Mouse (Mus musculus) stomach, embryonic 15.5 days (tissue): ENCODE data around the gene Spty2d1. TPM values are rescaled to one million over a fixed set of nuclear protein-coding genes. Genes with fewer than 3 reads are reported as not detected.

Experiments used
- ATAC-seq: fragments of 200-750 bp; cut with Nextera tagmentation; 2 replicates; pipeline ENCODE4 v1.8.0; 2017; ENCODE audit warnings: low read depth, moderate number of reproducible peaks, moderate TSS enrichment; ENCODE audit not compliant: insufficient read depth, low FRiP score
- H3K27ac ChIP-seq: fragments of 300-500 bp; sonication (generic); 2 replicates; pipeline ENCODE4 v1.5.1; 2015; ENCODE audit warnings: mild to moderate bottlenecking, inconsistent platforms
- H3K27me3 ChIP-seq: fragments of 300-500 bp; sonication (generic); replicated peaks from 2 replicates; pipeline ENCODE4 v1.6.1; 2015; ENCODE audit warnings: inconsistent platforms
- H3K36me3 ChIP-seq: fragments of 300-500 bp; sonication (generic); 2 replicates; pipeline ENCODE4 v1.6.1; 2015; ENCODE audit warnings: inconsistent platforms
- H3K4me1 ChIP-seq: fragments of 300-500 bp; sonication (generic); 2 replicates; pipeline ENCODE4 v1.6.1; 2015; ENCODE audit warnings: inconsistent platforms
- H3K4me2 ChIP-seq: fragments of 300-500 bp; sonication (generic); 2 replicates; pipeline ENCODE4 v1.6.1; 2015; ENCODE audit warnings: mild to moderate bottlenecking, inconsistent platforms
- H3K4me3 ChIP-seq: fragments of 300-500 bp; sonication (generic); replicated peaks from 2 replicates; pipeline ENCODE4 v1.5.1; 2015; ENCODE audit warnings: inconsistent platforms
- H3K9ac ChIP-seq: fragments of 300-500 bp; sonication (generic); 2 replicates; pipeline ENCODE4 v1.6.1; 2015; ENCODE audit warnings: inconsistent platforms
- H3K9me3 ChIP-seq: fragments of 300-500 bp; sonication (generic); 2 replicates; pipeline ENCODE4 v1.6.1; 2016; ENCODE audit warnings: inconsistent platforms
- WGBS: fragments of 180-500 bp; shearing (Covaris S2); methylation state at CpG from one replicate; pipeline ENCODE4 v1.1.7; 2015; 5-methylcytosine and 5-hydroxymethylcytosine counted together
- polyA plus RNA-seq: library from polyadenylated mRNA; unstranded; fragments of >200 nt; fragmentation: Nextera tagmentation; extraction: Ambion mirVana; gene quantifications from 2 replicates; pipeline ENCODE4 v1.2.1, GENCODE M21; 2015

Spty2d1 gene
- 19.3 and 19.7 TPM in 2 replicates for polyA plus RNA-seq

DNA sequence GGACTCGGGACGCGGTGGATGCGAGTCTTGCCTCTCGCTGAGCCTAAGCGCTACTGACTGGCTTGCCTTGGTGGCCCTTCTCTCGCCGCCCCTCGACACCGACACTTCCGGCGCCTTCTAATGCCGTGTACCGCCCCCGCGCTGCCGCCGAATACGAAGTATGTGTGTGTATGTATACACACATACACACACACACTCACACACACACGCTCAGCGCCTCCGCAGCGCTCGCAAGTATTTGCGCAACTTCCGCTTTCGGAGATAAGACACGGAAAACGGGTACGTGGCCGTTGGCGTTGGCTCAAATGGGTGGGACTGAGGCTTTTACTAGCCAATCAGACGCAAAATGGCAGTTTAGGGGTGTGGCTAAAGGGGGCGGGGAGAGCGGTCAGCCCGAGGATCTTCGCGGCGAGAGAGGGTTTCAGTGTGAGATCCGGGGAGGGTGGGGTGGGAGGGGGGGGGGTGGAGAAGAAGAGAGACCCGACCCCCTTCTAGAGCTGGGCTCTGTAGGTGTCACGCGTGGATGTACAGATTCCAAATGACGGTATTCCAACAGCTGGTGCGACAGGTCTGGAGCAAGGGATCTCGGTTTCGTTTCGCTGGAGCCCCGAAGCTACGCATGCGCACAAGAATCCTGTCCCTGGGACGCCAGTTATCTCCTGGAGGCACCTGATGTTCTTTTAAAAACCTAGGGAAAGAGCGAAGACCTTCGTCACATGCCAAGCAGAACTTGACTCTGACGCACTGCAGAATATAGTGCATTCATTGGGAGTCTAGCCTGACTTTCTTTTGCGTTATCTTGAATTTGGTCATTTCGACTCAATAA, at the start of gene Spty2d1:
Spty2d1 (minus strand) TSS at position 244 of the 826 bp plus-strand sequence.
- Histone ChIP-seq H3K9me3 (no peaks in the 10 kb centered on the region), H3K36me3 (no peaks in the 10 kb centered on the region), H3K4me3 (peak within 1 kb of the TSS; percentile 71), H3K4me2 (peak within 1 kb of the TSS; percentile 61), H3K4me1 (peaks cover 7% of the 10 kb centered on the region), H3K9ac (peak within 1 kb of the TSS; percentile 54), H3K27me3 (no peaks in the 10 kb centered on the region), H3K27ac (peak within 1 kb of the TSS; percentile 95)
- under 1% methylated on average over 57 of the region's 57 CpGs for WGBS
- ATAC-seq = peak; percentile 92

DNA sequence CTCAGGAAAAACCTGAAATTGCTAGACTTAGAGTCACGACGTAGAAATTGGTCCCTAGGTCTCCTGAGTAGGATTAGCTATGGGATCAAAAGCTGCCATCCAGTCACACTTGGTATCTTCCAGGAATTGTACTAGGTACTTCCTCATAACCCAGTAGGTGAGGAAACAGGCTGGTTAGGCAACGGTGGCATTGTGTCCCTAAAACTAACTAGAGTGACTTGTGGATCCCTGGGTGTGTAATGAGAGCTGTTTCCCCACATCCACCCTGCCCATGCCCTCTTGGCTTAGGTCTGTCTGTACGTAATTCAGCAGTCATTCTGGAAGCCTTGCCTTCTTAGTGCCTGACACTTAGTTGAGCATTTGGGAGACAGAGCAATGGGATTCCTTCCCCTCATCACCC, 48.1 kb upstream of the Spty2d1 start:
- Histone ChIP-seq H3K36me3 (no peaks in the 10 kb centered on the region), H3K27ac (no peak overlapping the region), H3K9me3 (no peaks in the 10 kb centered on the region), H3K4me3 (no peak overlapping the region), H3K27me3 (no peaks in the 10 kb centered on the region), H3K4me2 (no peak overlapping the region), H3K9ac (no peak overlapping the region), H3K4me1 (peaks cover 16% of the 10 kb centered on the region; the same call in 1 of the 2 replicates)
- no peak for ATAC-seq
- WGBS = 82% methylated on average over 4 of the region's 4 CpGs

DNA sequence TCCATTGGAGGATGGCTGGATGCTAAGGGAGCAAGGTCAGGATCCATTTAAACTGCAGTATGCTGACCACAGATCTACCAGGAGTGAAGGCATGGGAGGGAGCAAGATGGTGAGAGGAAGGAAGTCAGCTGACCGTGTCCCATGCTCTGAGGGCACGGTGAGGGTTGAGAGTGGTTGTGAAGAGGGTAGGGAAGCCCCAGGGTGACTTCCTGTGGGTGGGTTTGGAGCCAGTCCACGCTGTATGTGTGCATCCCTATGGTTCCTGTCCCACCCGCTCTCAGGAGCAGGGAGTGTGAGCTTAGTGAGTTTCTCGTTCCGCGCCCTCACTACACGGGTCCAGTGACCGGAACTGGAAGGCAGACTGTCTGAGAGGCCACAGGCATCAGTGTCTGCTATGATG, 47.5 kb upstream of the Spty2d1 start:
- Histone ChIP-seq H3K9me3 (no peaks in the 10 kb centered on the region), H3K9ac (no peak overlapping the region), H3K4me3 (no peak overlapping the region), H3K27me3 (no peaks in the 10 kb centered on the region), H3K36me3 (no peaks in the 10 kb centered on the region), H3K4me1 (peaks cover 21% of the 10 kb centered on the region; the same call in 1 of the 2 replicates), H3K27ac (no peak overlapping the region), H3K4me2 (no peak overlapping the region)
- no peak for ATAC-seq
- WGBS = 74% methylated on average over 9 of the region's 9 CpGs

DNA sequence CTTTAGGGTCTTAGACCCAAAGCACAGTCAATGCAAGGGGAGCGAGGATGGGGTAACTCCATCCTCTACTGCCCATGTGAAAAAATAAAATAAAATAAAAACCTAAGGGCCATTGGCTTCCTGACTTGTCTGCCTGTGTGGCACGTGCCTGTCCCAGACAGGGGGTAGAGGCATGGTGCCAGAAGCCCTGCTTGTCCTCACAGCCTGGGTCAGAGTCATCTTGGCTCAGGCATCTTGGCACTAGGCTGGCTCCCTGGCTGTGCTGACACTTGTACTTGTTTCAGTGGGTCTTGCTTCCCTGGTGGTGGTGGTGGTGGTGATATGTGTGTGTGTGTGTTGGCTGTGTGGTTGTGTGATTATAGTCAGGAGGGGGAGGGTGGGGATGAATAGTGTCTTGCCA, 46.5 kb upstream of the Spty2d1 start:
- no peaks in the 10 kb centered on the region for H3K27me3 ChIP-seq
- ATAC-seq = no peak
- no peaks in the 10 kb centered on the region for H3K36me3 ChIP-seq
- H3K4me1 ChIP-seq = peaks cover 21% of the 10 kb centered on the region; the same call in 1 of the 2 replicates
- WGBS = 92% methylated on average over 2 of the region's 2 CpGs
- H3K9me3 ChIP-seq = no peaks in the 10 kb centered on the region
- H3K27ac ChIP-seq = no peak overlapping the region
- H3K4me2 ChIP-seq = no peak overlapping the region
- no peak overlapping the region for H3K9ac ChIP-seq
- no peak overlapping the region for H3K4me3 ChIP-seq

DNA sequence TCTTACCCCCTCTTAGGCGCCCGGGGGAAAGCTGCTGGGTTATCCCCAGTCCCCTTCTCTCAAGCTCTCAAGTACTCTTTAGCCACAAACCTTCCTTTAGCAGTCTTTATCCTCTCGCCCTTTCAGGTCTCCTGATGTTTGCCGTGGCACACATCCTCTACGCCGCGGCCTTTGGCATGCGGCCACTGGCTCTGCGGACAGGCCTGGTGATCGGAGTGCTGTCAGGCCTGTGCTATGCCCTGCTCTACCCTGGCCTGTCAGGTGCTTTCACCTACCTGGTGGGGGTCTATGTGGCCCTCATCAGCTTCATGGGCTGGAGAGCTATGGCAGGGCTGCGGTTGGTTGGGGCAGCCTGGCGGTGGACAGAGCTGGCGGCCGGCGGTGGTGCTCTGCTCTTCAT, 45.1 kb upstream of the Spty2d1 start:
- Histone ChIP-seq H3K36me3 (no peaks in the 10 kb centered on the region), H3K4me1 (peaks cover 21% of the 10 kb centered on the region; the same call in 1 of the 2 replicates), H3K4me3 (no peak overlapping the region), H3K9me3 (no peaks in the 10 kb centered on the region), H3K4me2 (no peak overlapping the region), H3K27me3 (no peaks in the 10 kb centered on the region), H3K27ac (no peak overlapping the region), H3K9ac (no peak overlapping the region)
- no peak for ATAC-seq
- 91% methylated on average over 15 of the region's 15 CpGs for WGBS

DNA sequence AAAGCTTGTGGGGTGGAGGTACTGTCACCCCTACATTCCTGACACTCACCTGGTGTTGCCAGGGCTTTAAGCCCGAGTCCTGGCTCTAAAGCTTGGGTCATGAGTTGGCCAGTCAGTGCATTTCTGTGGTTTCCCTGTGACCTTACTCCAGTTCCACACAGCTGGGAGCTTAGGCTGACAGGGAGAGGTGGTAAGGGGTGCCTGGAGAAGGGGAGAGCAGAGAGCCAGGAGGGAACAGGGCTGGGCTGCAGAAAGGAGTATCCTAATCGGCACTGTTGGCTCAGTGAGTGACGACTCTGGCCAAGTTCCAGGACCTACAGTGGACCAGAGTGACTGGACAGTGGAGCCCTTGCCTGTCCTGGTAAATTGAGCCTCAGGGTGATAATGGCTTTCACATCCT, 44.1 kb upstream of the Spty2d1 start:
- Histone ChIP-seq H3K9ac (no peak overlapping the region), H3K4me2 (peak overlapping the region; percentile 77), H3K27ac (peak overlapping the region; percentile 94), H3K27me3 (no peaks in the 10 kb centered on the region), H3K4me3 (peak overlapping the region; percentile 79), H3K36me3 (no peaks in the 10 kb centered on the region), H3K4me1 (peaks cover 21% of the 10 kb centered on the region; the same call in 1 of the 2 replicates), H3K9me3 (no peaks in the 10 kb centered on the region)
- 15% methylated on average over 3 of the region's 3 CpGs for WGBS
- no peak for ATAC-seq

DNA sequence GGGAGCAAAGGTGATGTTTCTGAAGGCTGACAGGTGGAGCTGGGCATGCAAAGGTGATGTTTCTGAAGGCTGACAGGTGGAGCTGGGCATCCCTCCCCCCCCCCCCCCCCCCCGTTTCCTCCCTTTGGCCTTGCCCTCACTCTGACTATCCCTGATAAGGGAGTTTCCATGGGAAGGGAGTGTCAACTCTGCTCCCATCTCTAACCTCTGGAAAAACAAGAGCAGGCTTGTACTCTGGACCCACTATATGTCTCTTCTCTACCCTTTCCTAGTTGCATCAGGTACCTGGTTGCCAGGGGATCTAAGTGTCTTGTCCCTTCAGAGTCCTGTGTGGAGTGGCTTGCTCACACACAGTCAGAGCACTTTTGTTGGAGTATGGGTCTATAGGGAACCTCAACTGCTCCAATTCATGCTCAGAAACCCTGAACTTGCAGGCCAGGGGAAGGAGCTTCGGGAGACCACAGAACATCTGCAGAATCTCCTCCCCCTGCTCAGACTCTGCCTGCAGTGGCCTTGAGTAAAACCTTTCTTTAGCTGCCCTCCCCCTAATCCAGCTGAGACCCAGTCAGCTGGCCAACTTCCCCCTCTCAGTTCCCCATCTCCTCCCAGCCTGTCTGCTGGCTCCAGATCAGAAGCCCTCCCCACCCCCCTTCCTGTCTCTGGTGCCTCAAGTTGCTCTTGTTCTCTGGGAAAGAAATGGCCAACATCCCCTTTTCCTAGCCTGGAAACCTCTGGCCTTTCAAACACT, 43.4 kb upstream of the Spty2d1 start:
- H3K9me3 ChIP-seq = no peaks in the 10 kb centered on the region
- no peaks in the 10 kb centered on the region for H3K36me3 ChIP-seq
- WGBS = 0% methylated on average over 2 of the region's 2 CpGs
- H3K27me3 ChIP-seq = no peaks in the 10 kb centered on the region
- H3K4me3 ChIP-seq = peak overlapping the region; percentile 79
- peaks cover 21% of the 10 kb centered on the region; the same call in 1 of the 2 replicates for H3K4me1 ChIP-seq
- peak overlapping the region; percentile 94 for H3K27ac ChIP-seq
- H3K4me2 ChIP-seq = peak overlapping the region; percentile 77
- ATAC-seq = no peak
- 0 out of 2 replicates have a peak overlapping the region, but pooled peaks have one; percentile 12 for H3K9ac ChIP-seq

DNA sequence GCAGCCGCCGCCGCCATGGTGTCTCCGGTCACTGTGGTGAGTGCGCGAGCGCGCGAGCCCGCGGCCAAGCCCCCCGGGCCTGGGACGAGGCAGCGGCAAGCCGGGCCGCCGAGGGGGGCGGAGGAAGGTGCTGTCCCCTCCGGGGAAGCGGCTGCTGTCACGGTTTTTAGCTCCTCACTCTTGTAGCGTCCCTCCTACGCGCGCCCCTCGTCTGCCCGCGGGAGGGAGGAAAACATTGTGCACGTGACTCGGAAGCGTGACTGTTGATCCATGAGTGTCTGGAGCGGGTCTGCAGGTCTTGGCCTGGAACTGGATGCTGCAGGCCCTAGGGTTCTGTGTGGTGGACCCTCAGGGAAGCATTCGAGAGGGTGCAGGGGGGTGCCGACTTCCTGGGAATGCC, 42.6 kb upstream of the Spty2d1 start:
- Histone ChIP-seq H3K27me3 (no peaks in the 10 kb centered on the region), H3K9me3 (no peaks in the 10 kb centered on the region), H3K36me3 (no peaks in the 10 kb centered on the region), H3K27ac (peak overlapping the region; percentile 94), H3K9ac (peak overlapping the region; percentile 51), H3K4me3 (peak overlapping the region; percentile 79), H3K4me1 (peaks cover 21% of the 10 kb centered on the region; the same call in 1 of the 2 replicates), H3K4me2 (peak overlapping the region; percentile 77)
- WGBS = under 1% methylated on average over 34 of the region's 34 CpGs
- peak; percentile 47; the same call in 1 of the 2 replicates for ATAC-seq

DNA sequence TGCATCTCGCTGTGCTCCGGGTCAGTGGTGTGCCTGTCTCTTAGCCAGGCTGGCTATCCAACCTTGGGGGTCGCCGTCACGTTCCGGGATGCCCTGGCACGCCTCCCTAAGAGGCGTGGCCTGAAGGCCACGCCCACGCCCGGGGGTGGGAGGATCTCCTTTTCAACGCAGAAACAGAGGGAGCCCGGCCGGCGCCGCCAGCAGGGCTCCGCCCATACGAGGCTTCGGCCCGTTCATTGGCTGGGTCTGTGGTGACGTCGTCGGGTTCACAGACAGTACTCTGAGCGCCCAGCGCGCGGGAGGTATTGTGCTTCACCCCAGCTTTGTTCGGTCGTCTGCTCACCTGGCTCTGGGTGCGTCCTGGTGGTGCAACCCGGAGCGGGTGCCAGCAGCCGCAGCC, 42.2 kb upstream of the Spty2d1 start, which contains the start of gene Tmem86a:
Tmem86a (plus strand) TSS at position 236 of the 400 bp plus-strand sequence.
- H3K4me3 ChIP-seq = peak within 1 kb of the TSS; percentile 79
- no peaks in the 10 kb centered on the region for H3K9me3 ChIP-seq
- ATAC-seq = peak; percentile 98
- peak within 1 kb of the TSS; percentile 51 for H3K9ac ChIP-seq
- H3K4me1 ChIP-seq = peaks cover 21% of the 10 kb centered on the region; the same call in 1 of the 2 replicates
- H3K4me2 ChIP-seq = peak within 1 kb of the TSS; percentile 77
- H3K27ac ChIP-seq = peak within 1 kb of the TSS; percentile 94
- under 1% methylated on average over 33 of the region's 33 CpGs for WGBS
- no peaks in the 10 kb centered on the region for H3K36me3 ChIP-seq
- no peaks in the 10 kb centered on the region for H3K27me3 ChIP-seq

DNA sequence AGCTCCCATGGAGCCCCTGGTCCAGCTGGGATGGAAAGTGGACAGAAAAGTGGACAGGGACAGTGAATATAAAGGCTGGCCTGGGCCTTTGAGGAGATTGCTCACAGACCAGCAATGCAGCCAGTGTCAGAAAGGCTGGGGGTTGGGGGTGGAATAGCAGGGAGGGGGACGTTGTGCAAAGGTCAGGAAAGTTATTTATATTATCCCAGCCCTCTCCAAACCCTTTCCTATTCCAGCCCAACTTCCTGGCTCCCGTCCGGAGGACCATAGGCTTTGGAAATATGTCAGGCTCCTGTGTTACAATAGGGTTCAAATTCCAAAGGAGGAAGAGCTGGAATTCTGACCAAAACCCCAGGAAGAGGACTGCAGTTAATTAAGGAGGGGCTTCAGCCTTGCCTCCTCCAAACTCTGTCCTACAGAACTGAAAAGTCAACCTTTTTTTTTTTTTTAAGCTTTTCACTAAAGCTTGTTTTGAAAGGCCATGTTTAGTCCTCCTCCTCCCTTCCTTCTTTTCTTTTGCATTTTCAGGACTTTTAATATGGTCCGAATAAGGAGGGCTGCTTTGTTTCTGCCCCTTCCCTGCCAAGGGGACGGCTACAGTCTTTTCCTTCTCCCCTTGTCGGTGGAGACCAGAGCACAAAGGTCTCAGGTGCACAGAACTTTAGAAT, 34.7 kb upstream of the Spty2d1 start:
- ATAC-seq = peak; percentile 47; the same call in 1 of the 2 replicates
- Histone ChIP-seq H3K27me3 (no peaks in the 10 kb centered on the region), H3K9ac (no peak overlapping the region), H3K36me3 (no peaks in the 10 kb centered on the region), H3K9me3 (no peaks in the 10 kb centered on the region), H3K4me3 (no peak overlapping the region), H3K4me2 (no peak overlapping the region), H3K4me1 (peaks cover 7% of the 10 kb centered on the region; the same call in 1 of the 2 replicates), H3K27ac (peak overlapping the region; percentile 55)
- WGBS = 31% methylated on average over 6 of the region's 6 CpGs

DNA sequence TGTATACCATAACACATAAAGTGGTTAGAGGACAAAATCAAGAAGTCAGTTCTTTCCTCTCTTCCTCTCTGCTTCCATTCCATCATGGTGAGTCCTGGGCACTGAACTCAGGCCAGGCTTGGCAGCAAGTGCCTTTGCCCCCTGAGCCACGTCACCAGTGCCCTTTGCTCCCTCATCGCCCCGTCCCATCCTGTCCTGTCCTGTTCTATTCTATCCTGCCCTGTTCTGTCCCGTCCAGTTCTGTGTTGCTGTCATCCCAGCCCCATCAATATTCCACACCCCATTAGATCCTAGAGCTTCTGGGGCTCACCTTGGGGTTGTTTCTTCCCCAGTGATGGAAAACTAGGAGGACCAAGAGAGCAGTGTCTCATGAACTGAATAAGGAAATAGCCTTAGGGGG, 33.9 kb upstream of the Spty2d1 start:
- ATAC-seq = no peak
- H3K36me3 ChIP-seq = no peaks in the 10 kb centered on the region
- no peak overlapping the region for H3K4me2 ChIP-seq
- peaks cover 7% of the 10 kb centered on the region; the same call in 1 of the 2 replicates for H3K4me1 ChIP-seq
- no peak overlapping the region for H3K4me3 ChIP-seq
- peak overlapping the region; percentile 55 for H3K27ac ChIP-seq
- 80% methylated on average over 4 of the region's 4 CpGs for WGBS
- no peaks in the 10 kb centered on the region for H3K9me3 ChIP-seq
- H3K9ac ChIP-seq = no peak overlapping the region
- H3K27me3 ChIP-seq = no peaks in the 10 kb centered on the region
